Mouse (Mus musculus) spleen, embryonic (tissue): ENCODE results near the gene Irf7.

Experiments used
- CTCF ChIA-PET: fragments of 350-600 bp; sonication (Branson Sonifier 250); formaldehyde crosslinking; loops from one replicate; lab custom pipeline; 2022; lab: Charles Lee

Irf7 gene

DNA sequence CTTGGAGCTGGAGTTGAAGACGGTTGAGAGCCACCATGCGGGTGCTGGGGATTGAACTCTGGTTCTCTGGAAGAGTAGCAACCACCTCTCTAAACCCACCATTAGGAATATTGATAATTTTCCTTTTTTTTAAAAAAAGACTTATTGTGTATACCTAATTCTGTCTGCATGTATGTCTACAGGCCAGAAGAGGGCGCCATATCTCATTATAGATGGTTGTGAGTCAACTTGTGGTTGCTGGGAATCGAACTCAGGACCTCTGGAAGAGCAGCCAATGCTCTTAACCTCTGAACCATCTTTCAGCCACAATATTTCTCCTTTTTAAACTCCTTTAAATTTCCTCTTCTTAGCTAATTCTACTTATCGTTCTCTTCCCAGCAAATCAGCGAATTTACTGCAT lies 39.7 kb downstream of the Irf7 start:
- CTCF ChIA-PET, result interaction anchor here (0.6 to 0.7 kb wide), 2 partner anchors 106 to 141 kb away, joined by 3 to 8 read pairs; no protein-coding TSS in a partner anchor

DNA sequence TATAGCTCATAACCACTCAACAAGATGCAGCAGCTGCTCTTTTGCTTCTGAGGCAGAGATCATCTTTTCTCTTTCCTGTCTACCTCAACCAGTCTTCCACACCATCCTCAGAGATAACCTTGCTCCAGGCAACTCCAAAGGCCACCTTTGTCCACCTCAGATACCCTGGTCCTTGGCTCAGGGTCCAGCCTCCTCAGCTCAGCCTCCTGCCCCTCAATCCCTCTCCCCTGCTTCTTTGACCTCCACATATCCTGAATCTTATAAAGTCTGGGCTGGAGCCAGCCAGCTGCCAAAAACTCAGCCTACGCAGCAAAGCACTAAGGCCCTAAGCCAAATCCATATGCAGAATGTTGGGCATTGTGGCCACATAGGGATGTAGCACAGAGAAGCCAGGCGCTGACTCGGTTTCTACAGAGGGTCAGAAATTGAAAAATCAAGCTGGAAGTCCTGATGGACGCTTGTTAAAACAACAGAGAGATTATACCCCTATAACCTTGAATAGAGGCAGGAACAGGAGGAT lies 43.5 kb downstream of the Irf7 start:
- CTCF ChIA-PET, result no interaction called here

DNA sequence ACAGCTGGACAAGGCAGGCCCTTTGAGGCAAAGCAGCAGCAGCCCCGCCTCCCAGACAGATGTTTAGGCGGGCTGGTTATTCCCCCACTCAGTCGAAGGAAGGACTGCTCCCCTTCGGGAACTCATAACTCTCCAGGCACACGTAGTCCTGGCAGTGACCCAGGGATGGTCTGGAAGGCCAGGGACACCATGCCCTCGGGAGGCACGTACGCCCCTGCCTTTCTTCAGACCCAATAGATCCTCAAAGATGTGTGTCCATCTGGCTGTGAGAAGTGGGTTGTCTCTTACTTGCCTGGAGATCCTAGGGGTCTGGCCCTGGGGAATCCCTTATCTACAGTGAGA lies 44.2 kb downstream of the Irf7 start:
- CTCF ChIA-PET, result no interaction called here

DNA sequence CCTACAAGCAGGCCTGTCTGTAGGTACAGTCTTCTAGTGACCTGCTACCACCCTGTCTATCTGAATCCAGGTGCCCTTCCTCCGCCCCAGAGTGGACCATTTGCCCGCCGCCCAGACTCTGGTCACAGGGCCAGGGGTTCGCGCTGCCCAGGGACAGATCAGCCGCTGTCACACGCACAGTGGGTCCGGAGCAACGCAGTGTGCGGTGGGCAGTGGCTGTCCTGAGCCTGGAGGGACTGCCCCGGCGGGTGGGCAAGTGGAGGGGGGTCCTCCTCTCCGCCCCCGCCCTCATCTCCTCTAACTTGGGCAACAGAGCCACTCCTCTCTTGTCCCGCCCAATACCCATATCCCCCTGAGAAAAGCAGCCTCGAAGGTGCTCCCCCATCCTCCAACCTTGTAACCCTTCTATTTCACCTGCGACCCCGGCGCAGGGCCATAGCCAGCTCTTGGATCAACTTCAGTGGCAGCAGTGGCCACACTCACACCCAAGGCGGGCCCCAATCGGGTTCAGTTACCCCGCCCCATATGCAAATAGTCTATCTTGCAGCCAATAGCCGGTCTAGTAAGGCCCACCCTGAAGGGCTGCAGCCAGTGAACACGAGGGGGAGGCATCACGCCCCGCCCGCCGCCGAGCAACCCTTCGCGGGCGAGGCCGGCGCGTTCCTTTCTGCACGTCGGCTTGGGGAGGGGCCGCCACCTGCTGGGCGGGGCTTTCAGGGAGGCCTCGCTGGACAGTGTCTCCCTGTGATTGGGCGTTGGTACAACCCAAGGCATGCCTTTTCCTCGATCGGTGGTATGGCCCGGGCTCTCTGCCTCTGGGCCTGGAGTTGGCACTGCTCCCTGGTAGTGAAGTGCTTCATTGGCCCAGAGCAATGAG lies 44.8 kb downstream of the Irf7 start:
- CTCF ChIA-PET, result no interaction called here

DNA sequence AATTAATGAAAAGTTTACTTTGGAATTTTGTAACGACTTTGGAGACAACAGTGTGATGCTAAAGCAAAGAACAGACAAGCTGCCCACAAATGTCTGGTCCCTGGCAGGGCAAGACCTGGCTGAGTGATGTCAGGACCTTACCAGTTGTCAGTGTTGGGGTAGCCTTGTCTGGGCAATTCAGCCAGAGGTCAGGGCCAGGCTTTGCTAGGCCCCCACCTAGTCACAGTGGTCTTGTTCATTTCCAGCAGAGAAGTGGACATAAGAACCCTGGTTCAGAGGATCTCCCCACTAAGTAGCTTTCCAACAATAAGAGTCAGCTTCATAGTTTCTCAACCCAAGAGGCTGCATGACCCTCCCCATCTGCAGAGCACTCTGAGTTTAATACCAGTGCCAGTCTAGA lies 45.9 kb downstream of the Irf7 start:
- CTCF ChIA-PET, result interaction anchor here (0.7 kb wide), 1 partner anchor 1170 kb away, joined by 4 read pairs; no protein-coding TSS in a partner anchor

DNA sequence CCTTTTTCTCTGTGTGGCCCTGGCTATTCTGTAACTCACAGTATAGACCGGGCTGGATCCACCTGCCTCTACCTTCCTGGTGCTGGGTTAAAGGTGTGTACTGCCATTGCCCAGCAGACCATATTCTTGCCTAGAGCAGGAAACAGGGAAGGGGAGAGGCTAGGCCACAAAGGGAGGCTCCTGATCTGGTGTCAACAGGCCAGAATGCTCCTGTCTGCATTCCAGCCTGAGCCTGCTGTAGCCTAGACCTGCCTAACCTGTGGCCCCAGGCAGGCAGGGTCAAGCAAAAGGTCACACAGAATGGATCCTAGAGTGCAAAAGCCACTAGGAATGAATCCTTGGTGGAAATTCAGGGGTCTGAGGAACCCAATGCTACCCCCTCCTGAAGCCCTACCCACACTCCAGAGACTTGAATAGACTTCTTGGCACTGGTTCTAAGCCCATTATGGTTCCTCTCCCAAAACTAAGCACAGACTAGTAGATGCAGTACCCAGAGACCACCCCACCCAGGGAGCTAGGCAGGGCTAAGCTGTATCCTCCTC lies 46.7 kb downstream of the Irf7 start:
- CTCF ChIA-PET, result no interaction called here

DNA sequence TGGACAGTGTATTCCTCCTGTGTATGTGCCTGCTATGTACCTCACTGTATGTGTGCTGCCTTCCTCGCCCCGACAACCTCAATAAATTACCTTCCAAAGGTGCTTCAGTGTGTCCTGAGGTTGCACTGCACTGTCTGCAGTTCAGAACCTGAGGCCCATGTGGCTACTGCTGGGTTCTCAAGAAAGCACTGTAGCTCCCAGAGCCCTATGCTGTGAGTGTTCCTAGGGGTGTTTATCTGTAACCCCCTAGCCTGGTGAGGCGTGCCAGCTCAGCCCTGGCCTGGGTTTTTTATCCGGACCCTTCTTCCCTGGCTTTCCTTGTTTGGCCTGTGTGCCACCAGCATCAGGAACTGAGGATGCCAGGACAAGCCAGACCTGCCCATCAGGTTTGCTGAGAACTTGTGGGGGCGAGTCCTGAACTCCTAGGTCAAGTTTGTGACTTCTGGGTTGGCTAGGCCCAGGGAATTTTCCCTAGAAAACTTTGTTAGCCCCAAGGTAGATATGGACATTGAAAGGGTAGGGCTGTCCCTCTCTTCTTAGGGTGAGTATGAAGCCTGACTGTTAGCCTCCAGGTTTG lies 47.6 kb downstream of the Irf7 start:
- CTCF ChIA-PET, result no interaction called here

DNA sequence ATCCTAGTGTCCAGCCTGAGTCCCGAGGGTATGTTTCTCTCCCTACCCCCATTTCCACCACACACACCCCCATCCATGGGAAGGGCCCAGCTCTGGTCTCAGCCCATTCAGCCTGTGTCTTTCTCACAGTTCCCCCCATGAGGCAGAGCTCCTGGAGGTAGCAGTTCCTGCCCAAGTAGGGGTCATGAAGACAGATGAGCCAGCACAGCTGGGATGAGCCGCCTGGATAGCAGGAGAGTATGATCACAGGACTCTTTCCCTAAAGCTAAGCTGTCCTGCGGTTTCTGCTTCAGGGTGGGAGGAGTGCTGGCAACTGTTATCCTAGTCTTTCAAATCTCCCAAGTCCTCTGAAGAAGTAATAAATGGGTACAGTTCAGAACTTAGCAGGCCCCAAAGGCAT lies 48.1 kb downstream of the Irf7 start:
- CTCF ChIA-PET, result no interaction called here

DNA sequence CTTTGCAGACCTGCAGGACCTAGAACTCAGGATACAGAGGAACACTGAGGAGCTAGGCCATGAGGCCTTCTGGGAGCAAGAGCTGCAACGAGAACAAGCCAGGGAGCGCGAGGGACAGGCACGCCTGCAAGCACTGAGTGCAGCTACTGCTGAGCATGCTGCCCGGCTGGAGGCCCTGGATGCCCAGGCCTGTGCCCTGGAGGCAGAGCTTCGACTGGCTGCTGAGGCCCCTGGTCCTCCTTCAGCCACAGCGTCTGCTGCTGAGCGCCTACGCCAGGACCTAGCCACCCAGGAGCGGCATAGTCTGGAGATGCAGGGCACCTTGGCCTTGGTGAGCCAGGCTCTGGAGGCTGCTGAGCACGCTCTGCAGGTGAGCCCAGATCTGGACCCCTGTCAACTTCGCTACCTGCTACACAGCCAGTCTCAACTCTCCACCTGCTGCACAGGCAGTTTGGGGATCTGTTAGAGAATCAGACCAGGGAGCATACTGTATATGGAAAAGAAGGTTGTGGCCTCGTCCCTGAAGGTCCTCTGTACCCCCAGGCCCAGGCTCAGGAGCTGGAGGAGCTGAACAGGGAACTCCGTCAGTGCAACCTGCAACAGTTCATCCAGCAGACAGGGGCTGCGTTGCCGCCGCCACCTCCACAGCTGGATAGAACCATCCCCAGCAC lies 48.8 kb downstream of the Irf7 start:
- CTCF ChIA-PET, result no interaction called here

DNA sequence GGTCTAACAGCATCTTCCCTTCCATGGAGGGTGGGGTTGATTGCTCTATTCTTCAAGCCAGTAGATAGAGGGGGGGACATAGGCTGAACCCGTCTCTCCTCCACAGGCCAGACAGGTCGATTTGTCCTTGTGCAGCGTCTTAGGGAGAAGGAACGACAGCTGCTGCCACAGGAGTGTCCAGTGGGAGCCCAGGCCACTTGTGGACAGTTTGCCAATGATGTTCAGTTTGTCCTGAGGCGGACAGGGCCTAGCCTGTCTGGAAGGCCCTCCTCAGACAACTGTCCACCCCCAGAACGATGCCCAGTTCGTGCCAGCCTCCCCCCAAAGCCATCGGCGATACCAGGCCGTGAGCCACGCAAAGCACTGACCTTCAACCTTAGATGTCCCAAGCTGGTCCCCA lies 49.4 kb downstream of the Irf7 start:
- CTCF ChIA-PET, result no interaction called here

DNA sequence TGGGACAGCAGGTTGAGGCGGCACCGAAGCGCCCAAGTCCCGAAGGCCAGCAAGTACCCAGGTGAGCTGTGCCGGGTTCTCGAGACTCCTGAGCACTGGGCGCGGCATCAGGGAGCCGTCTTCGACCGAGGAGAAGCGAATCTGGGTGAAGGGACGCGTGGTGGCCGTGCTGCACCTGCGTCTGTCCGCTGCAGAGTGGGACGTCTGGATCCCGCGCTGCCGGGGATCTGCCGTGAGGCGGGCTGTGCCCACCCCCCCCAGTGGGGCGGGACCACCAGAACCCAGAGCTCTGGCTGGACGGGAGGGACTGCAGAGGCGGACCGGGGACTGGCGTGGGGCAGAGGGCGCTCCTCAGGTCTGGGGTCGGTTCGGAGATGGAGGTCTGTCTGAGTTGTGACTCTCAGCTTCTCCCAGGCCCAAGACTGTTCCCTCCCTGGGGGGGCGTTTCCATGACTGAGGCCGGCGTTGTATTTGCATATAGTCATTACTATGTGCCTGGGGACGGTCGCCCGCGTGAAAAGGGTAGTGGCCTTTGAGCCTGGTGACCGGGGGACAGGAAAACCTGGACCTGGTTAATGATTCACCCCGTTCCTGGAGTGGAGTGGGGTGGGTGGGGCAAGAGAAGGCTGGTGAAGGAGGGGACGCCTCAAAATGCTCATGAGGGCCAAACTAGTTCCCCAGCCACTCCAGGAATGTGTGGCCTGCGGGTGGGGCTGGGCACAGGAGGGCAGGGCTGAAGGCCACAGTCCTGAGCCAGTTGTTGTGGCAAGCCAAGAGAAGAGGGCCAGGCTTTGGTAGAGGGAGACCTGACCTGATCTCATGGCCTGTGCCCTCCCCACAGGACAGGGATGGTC lies 50.2 kb downstream of the Irf7 start:
- CTCF ChIA-PET, result interaction anchor here (0.6 kb wide), 1 partner anchor 1247 kb away, joined by 3 read pairs; no protein-coding TSS in a partner anchor

DNA sequence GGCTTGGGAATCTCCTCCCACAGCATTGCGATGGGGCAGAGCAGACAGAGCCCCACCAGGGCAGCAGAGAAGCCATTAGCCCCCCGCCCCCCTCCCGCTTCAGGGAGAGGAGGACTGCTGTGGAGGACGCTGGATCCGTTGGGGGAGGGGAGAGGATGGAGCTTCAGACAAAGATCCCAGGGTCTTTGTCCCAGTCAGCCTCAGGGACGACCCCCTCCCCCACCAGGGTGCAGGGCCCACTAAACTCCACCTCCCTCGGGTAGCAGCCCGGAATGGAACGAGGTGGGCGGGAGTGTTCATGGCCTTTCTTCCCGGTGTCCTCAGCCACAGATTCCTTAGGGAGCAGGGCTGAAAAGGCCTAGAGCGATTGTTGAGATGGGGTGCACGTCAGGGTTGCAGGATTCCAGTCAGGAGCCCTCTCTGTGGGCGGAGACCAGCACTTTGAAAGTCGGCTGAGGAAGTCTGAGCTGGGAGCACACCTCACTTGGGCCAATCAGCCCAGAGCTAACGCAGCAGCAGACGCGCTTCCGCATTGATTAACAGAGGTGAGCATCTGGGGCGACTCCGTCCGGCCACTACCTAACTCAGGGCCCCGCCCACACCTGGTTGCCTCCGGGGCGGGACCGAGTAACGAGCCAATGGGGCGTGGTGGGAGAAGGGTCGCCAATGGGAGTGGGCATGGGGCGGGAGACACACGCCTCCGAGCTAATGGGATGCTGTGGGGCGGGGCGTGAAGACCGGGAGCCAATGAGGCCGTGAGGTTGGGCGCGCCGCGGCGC lies 51.0 kb downstream of the Irf7 start, which contains the start of gene Rassf7:
Gene Rassf7, plus strand, starts transcription at position 760 of the 779 bp plus-strand sequence.
- CTCF ChIA-PET, result interaction anchor here (0.5 to 0.7 kb wide), 3 partner anchors 40 to 1247 kb away, joined by 3 to 10 read pairs (median 4); no protein-coding TSS in a partner anchor

DNA sequence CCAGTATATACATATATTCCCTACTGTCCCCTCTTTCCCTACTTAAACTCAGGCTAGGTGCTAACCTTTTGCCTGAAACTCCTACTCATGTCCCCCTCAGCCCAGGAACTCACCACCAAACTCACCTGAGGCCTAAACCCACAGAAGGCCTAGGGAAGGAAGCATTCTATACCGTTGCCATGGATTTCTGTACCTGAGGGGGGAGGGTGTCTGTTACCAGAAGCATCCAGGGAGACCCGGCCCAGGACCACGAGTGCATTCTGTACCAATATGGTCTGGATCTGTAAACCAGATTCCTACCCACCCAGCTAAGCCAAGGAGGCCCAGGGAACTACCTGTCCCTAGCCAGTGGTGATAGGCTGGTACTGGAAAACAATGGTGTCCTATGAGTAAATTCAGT lies 52.0 kb downstream of the Irf7 start:
- CTCF ChIA-PET, result interaction anchor here (0.7 kb wide), 1 partner anchor 1022 kb away, joined by 10 read pairs; no protein-coding TSS in a partner anchor

DNA sequence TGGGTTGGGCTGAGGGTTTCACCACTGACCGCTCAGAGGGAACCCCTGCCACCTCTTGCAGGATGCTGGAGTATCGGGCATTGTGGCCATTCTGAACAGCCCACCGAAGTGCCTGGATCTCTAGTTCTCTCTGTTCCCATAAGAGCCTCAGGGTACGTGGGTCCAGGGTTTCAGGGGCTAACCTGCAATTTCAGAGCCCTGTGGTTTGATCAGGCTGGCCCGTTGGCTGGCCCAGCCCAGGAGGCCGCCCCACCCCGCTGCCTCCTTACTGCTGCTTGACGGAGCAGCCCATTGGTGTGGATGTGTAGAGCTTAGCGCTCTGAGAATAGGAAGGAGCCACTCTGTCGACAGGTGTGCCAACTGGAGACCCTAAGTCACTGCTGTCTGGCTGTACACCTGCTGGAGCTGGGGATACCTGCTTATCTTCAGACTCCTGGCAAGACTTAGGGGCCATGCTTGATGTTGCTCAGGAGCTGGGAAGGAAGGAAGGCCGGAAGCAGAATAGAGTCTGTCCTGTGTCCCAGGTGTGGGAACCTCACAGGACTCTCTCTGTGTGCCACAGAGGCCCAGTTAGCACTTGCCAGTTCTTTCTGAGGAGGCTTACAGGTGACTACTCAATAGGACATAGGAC lies 52.6 kb downstream of the Irf7 start, which contains the start of gene Lmntd2:
Gene Lmntd2, minus strand, starts transcription at position 476 of the 631 bp plus-strand sequence.
- CTCF ChIA-PET, result no interaction called here

DNA sequence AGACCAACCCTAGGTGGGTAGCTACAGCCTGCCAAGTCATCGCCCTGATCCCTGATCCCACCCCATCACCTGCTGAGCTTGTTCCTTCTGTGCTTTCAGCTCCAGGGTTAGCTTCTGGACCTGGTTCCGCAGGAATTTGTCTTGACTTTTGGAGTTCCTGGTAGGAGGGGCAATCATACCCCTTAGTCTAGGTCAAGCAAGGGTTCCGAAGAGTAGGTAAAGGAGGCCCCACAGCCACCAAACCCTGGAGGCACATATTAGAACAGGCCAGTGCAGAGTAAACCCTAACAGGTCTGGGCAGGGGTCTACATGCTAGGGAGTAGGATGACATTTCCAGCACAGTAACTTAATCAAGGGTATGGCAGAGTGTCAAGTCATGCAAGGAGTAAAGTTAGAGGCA lies 53.1 kb downstream of the Irf7 start:
- CTCF ChIA-PET, result no interaction called here
